Mouse (Mus musculus): Measurements from ENCODE around the gene Dync2h1. TPM values are rescaled to one million over a fixed set of nuclear protein-coding genes. Genes with fewer than 3 reads are reported as not detected.
"Not testable (repeated sequence)": the region's sequence is repeated elsewhere in the genome, so short reads cannot be mapped to it uniquely, and the experiment has no call there.

Gene Dync2h1
- 1 to 10 TPM; 4.4 to 5.6 TPM for total RNA-seq (2021)

DNA sequence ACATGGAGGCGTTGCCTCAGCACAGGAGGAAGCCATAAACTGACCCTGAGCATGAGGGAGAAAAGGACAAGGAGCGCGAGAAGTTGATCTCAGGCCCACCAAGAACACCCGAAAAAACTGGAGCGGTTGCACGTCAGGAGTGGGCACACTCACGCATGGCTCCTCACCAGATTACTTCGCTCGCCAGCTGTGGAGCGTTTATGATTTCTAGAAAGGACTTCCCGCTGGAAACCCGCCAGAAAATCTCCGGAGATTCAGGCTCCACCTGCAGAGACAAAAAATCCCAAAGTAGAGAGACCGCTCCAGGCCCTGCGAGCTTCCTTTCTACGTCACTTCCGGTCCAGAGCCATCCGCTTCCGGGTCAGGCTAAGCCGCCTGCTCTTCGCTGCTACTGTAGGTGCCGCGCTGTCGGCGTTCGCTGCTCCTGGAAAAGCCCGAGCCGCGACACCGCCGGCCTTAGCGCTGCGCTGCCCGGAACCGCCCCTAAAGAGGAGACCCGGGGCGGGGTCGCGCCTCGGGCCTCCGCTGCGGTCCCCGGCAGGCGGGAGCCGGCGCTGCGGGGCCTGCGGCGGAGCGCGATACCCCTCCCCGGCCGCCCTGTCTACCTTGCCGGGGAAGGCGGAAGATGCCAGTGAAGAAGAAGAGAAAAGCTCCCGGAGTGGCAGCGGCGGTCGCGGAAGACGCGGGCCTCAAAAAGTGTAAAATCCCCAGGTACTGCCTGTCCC is at the start of gene Dync2h1, which contains the start of gene Dcun1d5:
Gene Dync2h1 (minus strand): TSS at position 275 of the 725 bp plus-strand sequence.
Gene Dcun1d5 (plus strand): TSS at position 349 of the 725 bp plus-strand sequence.
- DNase-seq: peak; percentile 95

- DNase-seq: no peak
Measured at GRCm38 (mm10) chr9:7221460-7221859, 37.2 kb upstream of the Dync2h1 start.

DNA sequence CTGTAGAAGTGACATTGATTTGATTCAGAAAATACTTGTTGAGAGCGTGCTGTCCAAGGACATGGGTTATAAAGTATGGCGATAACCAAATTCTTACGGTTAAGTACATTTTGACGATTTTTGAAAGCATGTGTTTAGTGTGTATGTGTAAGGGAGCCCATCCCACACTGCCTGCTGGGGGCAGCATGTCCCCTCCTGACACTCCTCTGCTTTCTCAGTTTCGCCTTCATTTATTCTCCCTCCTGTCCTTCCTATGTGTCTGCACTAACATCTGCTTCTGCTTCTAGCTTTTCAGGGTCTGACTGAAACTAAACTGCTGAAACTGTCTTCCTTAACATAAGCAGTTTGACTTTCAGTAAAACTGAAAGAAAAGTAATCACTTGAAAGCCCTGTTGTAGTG is 36.8 kb upstream of the Dync2h1 start:
- DNase-seq: peak; percentile 7

- DNase-seq: peak; percentile 26
Measured at GRCm38 (mm10) chr9:7216240-7216639, 32.0 kb upstream of the Dync2h1 start.

DNA sequence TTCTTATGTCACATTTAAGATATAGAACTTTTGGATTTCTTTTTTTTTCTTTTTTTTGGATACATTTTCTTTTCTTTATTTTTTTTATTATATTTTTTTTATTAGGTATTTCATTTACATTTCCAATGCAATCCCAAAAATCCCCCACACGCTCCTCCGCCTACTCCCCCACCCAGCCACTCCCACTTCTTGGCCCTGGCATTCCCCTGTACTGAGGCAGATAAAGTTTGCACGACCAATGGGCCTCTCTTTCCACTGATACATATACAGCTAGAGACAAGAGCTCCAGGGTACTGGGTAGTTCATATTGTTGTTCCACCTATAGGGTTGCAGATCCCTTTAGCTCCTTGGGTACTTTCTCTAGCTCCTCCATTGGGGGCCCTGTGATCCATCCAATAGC is 6.4 kb upstream of the Dync2h1 start:
- not testable (repeated sequence) for DNase-seq

- DNase-seq: no peak
Measured at GRCm38 (mm10) chr9:7184897-7185291, 648 bp upstream of the Dync2h1 start.

GRCm38 (mm10) chr9:7176618-7177610 is 7.3 kb downstream of the Dync2h1 start:
- peak; percentile 84 for DNase-seq

DNA sequence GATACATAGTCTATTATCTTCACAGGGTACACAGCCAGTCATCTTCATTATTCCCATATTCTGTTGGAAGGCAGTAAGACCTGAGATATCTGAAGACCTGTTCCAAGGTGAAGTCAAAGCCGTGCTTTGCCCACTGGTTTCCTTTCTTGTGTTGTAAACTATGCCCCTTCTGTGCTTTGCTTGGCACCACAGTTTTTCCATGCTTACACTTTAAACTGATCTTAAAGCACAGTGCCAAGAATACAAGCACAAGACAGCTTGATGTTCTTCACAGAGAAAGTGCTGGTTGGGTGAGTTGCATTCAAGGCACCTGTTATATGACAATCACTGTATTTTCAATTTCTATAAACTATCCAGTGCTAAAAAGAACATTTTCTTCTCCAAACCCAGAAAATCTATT is 10.5 kb downstream of the Dync2h1 start:
- no peak for DNase-seq

DNA sequence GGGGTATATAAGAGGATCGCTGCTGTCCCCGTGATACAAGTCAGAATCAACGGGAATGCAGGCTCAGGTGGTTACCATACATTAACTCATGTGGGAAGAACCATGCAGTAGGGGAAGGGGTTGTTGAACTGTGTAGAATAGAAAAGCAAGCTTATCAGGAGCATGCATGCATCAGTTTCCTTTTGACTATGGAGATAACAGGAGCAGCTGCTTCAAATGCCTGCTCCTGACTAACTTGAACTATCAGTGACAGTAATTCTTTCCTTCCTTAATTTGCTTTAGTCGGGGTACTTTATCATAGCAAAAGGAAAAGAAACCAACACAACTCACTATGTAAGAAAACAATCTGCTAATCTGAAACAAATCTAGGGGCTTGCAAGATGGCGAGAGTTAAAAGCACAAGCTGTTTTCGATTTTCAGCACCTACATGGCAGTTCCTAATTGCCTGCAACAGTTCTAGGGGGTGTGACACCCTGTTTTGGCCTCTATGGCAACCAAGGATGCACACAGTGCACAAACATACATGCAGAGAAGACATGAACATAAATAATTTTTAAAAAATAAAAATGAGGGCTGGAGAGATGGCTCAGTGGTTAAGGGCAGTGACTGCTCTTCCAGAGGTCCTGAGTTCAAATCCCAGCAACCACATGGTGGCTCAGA is 16.8 kb downstream of the Dync2h1 start:
- no peak for DNase-seq

DNA sequence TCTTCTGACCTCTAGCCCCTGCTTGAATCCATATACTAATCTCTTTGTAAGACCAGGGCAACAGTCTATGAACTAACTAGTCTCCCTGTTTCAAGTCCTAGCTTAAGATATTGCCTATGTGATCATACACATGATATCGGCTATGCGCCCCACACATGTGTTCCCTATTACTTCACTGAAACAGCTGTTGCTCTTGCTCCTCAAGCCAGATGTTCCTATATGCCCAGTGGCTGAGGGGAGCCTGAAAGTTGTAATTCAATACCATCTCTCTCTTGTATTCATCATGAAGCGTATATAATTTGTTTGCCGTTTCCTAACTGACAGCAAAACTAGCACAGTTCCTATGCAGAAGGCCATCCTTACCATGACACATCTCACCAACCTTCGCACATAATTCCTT is 23.6 kb downstream of the Dync2h1 start:
- no peak for DNase-seq

DNA sequence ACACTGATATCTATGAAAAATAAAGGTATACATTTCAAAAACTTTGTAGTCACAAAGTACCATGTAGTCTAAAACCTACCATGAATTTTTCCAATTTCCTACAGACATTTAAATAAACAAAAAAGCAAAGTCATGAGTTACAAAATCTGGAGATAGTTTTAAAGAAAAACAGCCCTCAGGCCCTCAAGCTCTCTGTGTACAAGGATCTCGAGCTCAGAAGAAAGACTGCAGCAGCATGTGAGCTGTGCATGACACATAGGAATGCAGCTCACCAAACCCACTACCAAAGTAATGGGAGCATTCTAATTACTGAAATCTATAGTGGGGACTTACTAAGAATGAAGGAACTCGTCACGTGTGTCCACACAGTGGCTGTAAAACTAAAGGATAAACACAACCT is 24.5 kb downstream of the Dync2h1 start:
- DNase-seq: no peak

DNA sequence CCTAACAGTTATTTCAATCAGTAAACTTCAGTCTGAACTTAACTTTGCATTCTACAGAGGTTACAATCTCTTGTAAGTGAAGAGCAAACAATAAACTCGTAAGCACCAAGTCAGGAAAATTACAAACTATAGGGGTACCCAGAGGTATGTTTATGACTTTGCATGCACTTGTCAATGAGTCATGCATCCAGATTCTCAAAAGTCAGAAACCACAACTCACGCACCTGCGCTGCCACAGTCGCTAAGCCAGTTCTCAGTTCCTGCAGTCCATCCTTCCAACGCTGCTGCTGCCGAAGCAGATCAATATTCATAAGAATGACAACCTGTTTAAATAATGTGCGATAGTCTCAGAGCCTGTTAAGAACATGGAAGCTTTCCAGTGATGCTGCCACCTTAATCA is 25.6 kb downstream of the Dync2h1 start:
- no peak for DNase-seq

DNA sequence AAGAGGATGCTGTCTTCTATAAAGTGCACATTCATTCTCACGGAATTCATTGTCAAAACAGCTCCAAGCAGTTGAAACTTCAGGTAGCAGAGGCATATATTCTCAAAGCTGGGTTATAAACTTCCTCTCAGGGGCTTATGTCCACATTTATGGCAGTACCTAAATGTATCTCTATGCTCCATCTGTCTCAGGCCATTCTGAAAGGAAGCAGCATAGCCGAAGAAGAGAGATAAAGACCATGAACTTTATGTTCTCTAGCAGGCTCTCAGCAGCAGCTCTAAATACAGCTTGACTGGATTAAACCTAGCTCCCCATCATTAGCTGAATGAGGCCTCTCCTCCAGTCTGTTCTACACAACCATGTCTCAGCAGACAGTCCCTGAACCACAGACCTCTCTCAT is 29.9 kb downstream of the Dync2h1 start:
- no peak for DNase-seq

GRCm38 (mm10) chr9:7122863-7123262 is 61.4 kb downstream of the Dync2h1 start:
- DNase-seq: no peak

GRCm38 (mm10) chr9:7110166-7110565 is 74.1 kb downstream of the Dync2h1 start:
- no peak for DNase-seq

- no peak for DNase-seq
Measured at GRCm38 (mm10) chr9:7101361-7101760, 82.9 kb downstream of the Dync2h1 start.

- no peak for DNase-seq
Measured at GRCm38 (mm10) chr9:7074625-7075024, 109.6 kb downstream of the Dync2h1 start.

- DNase-seq: peak; percentile 6
Measured at GRCm38 (mm10) chr9:7070846-7071245, 113.4 kb downstream of the Dync2h1 start.

- peak; percentile 21 for DNase-seq
Measured at GRCm38 (mm10) chr9:7050588-7050987, 133.7 kb downstream of the Dync2h1 start.

DNA sequence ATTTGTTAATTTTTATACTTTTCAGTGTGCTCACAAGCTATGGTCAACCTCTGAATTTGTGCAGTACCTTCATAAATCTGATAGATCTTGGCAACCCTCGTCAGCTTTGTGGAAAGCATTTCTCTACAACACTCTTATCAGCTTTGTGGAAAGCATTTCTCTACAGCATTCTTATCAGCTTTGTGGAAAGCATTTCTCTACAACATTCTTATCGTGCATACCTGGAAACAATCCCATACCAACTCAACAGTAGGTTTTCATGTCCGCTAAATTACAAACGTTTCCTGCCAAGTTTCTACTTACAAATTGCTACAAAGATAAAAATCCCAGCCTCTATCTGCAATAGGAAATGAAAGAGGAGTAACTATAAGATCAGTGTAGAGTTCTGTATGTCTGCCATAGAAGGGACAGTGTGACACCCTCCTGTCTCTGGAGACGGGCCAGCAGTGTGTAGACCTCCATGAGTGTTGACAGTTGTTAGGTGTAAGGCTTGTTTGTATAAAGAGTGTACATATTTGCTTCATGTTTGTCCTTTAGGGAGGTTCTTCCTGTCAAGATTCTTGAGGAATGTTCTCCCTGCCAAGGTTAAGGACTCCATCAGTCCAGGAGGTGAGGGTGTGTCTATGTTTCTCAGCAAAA is 141.5 kb downstream of the Dync2h1 start:
- peak; percentile 10 for DNase-seq

DNA sequence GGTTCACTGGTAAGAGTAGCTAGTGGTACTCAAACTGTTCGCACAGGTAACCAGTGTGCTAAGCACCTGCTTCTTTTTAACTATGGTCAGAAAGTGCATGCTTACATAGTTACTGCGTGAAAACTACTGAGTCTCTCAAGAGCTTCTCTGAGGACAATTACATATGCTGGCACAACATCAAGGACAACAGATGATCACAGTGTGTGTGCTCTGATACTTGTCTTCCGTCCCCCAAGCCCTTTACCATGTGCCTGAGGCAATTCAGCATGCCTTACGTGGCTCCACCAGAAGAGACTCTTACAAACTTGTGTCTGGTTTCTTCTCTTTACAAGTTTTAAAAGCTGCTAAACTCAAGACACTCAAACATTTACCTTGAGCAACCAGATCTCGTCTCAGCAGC is 143.0 kb downstream of the Dync2h1 start:
- DNase-seq: no peak

GRCm38 (mm10) chr9:7032553-7032952 is 151.7 kb downstream of the Dync2h1 start:
- DNase-seq: no peak
